Mouse (Mus musculus): ENCODE results near the gene Osbpl8. TPM values are rescaled to one million over a fixed set of nuclear protein-coding genes. Genes with fewer than 3 reads are reported as not detected.

Osbpl8 gene
- total and polyA plus RNA-seq, 3 experiments, result 12.9 to 26.4 (median 23.4) TPM

DNA sequence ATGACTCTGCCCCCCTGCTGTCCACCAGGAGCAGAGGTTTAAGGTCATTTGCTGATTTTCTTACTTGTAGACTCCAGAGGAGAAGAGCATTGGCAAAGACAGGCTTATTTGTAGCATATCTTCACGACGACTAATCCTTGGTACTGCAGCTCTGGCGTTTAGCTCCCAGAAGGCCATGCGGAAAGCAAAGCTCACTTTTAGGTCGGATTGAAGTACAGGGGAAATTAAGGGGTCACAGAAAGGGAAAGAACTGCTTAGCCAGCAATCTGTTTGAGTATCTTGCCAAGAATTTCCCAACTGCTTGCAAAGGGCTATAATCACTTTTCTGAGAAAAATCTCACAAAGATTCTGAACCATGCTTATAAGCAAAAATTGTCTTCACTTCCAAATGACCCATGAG, 14.8 kb upstream of the Osbpl8 start:
- Histone ChIP-seq H3K27me3 (replicated peaks) (no peaks in the 10 kb centered on the region), H3K4me1 (ENCODE audit: control insufficient read depth in 1 of 2, insufficient read depth in 2 of 2) (peaks cover 5 to 9% of the 10 kb centered on the region in 2 experiments), H3K27ac (ENCODE audit: insufficient read depth, low read depth) (no peak overlapping the region), H3K9me3 (replicated peaks; ENCODE audit: low read length) (peaks cover 8% of the 10 kb centered on the region), H3K4me3 (replicated peaks in 1 of 3; ENCODE audit: low read depth in 2 of 3, low read length in 2 of 3, poor library complexity in 1 of 3) (no peak overlapping the region), H3K9ac (ENCODE audit: insufficient read depth, low read depth) (no peak overlapping the region), H3K4me2 (ENCODE audit: insufficient read depth, low read depth, poor library complexity, severe bottlenecking) (no peak overlapping the region), H3K36me3 (replicated peaks in 1 of 2; ENCODE audit: control insufficient read depth in 1 of 2, insufficient read depth in 1 of 2, low read length in 1 of 2) (no peaks in the 10 kb centered on the region), H3K79me2 (replicated peaks; ENCODE audit: control insufficient read depth, extremely low read depth, insufficient read depth, poor library complexity, severe bottlenecking) (no peaks in the 10 kb centered on the region)
- no peak for TF ChIP-seq CHD1 (IDR thresholded peaks at IDR 0.05; ENCODE audit: low read depth, low read length)
- TF ChIP-seq UBTF (IDR thresholded peaks at IDR 0.05; ENCODE audit: low read depth, low read length), result no peak
- TF ChIP-seq GABPA (IDR thresholded peaks at IDR 0.05; ENCODE audit: insufficient replicate concordance, low read depth, low read length), result no peak
- TF ChIP-seq TCF12 (IDR thresholded peaks at IDR 0.05; ENCODE audit: low read depth, low read length), result no peak
- TF ChIP-seq ZC3H11A (IDR thresholded peaks at IDR 0.05; ENCODE audit: low read depth, low read length), result no peak
- no peak for TF ChIP-seq SMC3 (IDR thresholded peaks at IDR 0.05; ENCODE audit: low read depth, low read length)
- TF ChIP-seq PAX5 (IDR thresholded peaks at IDR 0.05; ENCODE audit: low read length), result no peak
- no peak for TF ChIP-seq MAFK (IDR thresholded peaks at IDR 0.05; ENCODE audit: insufficient replicate concordance, low read length)
- no peak for TF ChIP-seq NELFE (IDR thresholded peaks at IDR 0.05; ENCODE audit: low read depth, low read length)
- TF ChIP-seq ETS1 (conservative IDR thresholded peaks at IDR 0.05; ENCODE audit: low read depth, low read length), result no peak
- TF ChIP-seq MAZ (IDR thresholded peaks at IDR 0.05; ENCODE audit: low read depth, low read length), result no peak
- TF ChIP-seq JUN (IDR thresholded peaks at IDR 0.05; ENCODE audit: insufficient read depth, low read depth, low read length), result no peak
- TF ChIP-seq ZKSCAN1 (IDR thresholded peaks at IDR 0.05; ENCODE audit: borderline replicate concordance, low read depth, low read length), result no peak
- TF ChIP-seq MEF2A (IDR thresholded peaks at IDR 0.05; ENCODE audit: borderline replicate concordance, low read depth, low read length), result no peak
- no peak for TF ChIP-seq ELF1 (IDR thresholded peaks at IDR 0.05; ENCODE audit: low read depth, low read length)
- dilution Hi-C loops (cut with MboI; ENCODE audit: extremely low pct_ligation_motif_present, extremely low pct_unique_long_range_greater_than_20kb, low sequenced_read_pairs), result no loop called here
- in situ Hi-C loops (cut with MboI; ENCODE audit: low pct_ligation_motif_present, low pct_unique_long_range_greater_than_20kb, low sequenced_read_pairs), result no loop called here
- no peak for DNase-seq (ENCODE audit: extremely low read depth)

DNA sequence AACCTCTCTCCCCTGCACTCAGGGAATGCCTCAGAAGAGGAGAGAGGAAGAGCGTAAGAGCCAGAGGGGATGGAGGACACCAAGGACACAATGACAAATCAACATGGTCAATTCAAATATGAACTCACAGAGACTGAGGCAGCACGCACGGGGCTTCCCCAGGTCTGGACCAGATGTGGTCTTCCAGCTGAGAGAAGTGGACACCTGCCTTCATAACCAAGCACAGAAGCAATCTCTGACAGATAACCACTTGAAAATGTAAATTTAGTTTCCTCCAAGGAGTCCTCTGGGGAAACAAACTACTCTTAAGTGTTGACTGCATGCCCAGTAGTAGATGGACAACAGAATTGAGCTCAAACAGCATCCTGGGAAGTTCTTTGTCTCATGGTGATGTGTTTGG, 9.5 kb upstream of the Osbpl8 start:
- in situ Hi-C loops (cut with MboI; ENCODE audit: low pct_ligation_motif_present, low pct_unique_long_range_greater_than_20kb, low sequenced_read_pairs), result no loop called here
- Histone ChIP-seq H3K9ac (ENCODE audit: insufficient read depth, low read depth) (0 out of 2 replicates have a peak overlapping the region, but pooled peaks have one; percentile 24), H3K4me3 (replicated peaks in 1 of 3; ENCODE audit: low read depth in 2 of 3, low read length in 2 of 3, poor library complexity in 1 of 3) (no peak overlapping the region), H3K4me1 (ENCODE audit: control insufficient read depth in 1 of 2, insufficient read depth in 2 of 2) (peaks cover 20 to 40% of the 10 kb centered on the region in 2 experiments), H3K36me3 (replicated peaks in 1 of 2; ENCODE audit: control insufficient read depth in 1 of 2, insufficient read depth in 1 of 2, low read length in 1 of 2) (no peaks in the 10 kb centered on the region), H3K27ac (ENCODE audit: insufficient read depth, low read depth) (peak overlapping the region; percentile 75), H3K79me2 (replicated peaks; ENCODE audit: control insufficient read depth, extremely low read depth, insufficient read depth, poor library complexity, severe bottlenecking) (no peaks in the 10 kb centered on the region), H3K27me3 (replicated peaks) (no peaks in the 10 kb centered on the region), H3K4me2 (ENCODE audit: insufficient read depth, low read depth, poor library complexity, severe bottlenecking) (peak overlapping the region; percentile 70), H3K9me3 (replicated peaks; ENCODE audit: low read length) (peaks cover 8% of the 10 kb centered on the region)
- DNase-seq (ENCODE audit: extremely low read depth), result peak; percentile 76
- dilution Hi-C loops (cut with MboI; ENCODE audit: extremely low pct_ligation_motif_present, extremely low pct_unique_long_range_greater_than_20kb, low sequenced_read_pairs), result no loop called here
- TF ChIP-seq ZC3H11A (IDR thresholded peaks at IDR 0.05; ENCODE audit: low read depth, low read length) (no peak), ELF1 (IDR thresholded peaks at IDR 0.05; ENCODE audit: low read depth, low read length) (peak; percentile 42; the same call in 1 of the 2 replicates), MAZ (IDR thresholded peaks at IDR 0.05; ENCODE audit: low read depth, low read length) (peak; percentile 63; the same call in 1 of the 2 replicates), SMC3 (IDR thresholded peaks at IDR 0.05; ENCODE audit: low read depth, low read length) (peak; percentile 13; the same call in 1 of the 2 replicates), POLR2AphosphoS2 (IDR thresholded peaks at IDR 0.05; ENCODE audit: low read depth, low read length) (no peak), POLR2A (IDR thresholded peaks at IDR 0.05; ENCODE audit: low read depth, low read length) (no peak), RCOR1 (conservative IDR thresholded peaks at IDR 0.05; ENCODE audit: low read depth, low read length) (peak; percentile 73; the same call in 1 of the 2 replicates), PAX5 (IDR thresholded peaks at IDR 0.05; ENCODE audit: low read length) (no peak), JUN (IDR thresholded peaks at IDR 0.05; ENCODE audit: insufficient read depth, low read depth, low read length) (no peak), MEF2A (IDR thresholded peaks at IDR 0.05; ENCODE audit: borderline replicate concordance, low read depth, low read length) (peak; percentile 73), EP300 (IDR thresholded peaks at IDR 0.05; ENCODE audit: low read length) (peak; percentile 91), CHD2 (IDR thresholded peaks at IDR 0.05; ENCODE audit: low read length) (peak; percentile 56; the same call in 1 of the 2 replicates), CHD1 (IDR thresholded peaks at IDR 0.05; ENCODE audit: low read depth, low read length) (0 out of 2 replicates have a peak, but pooled peaks have one; percentile 32), ETS1 (conservative IDR thresholded peaks at IDR 0.05; ENCODE audit: low read depth, low read length) (peak; percentile 96), SIN3A (IDR thresholded peaks at IDR 0.05; ENCODE audit: low read length) (peak; percentile 83), MAX (IDR thresholded peaks at IDR 0.05; ENCODE audit: low read length) (no peak; the same call in 1 of the 2 replicates), USF1 (IDR thresholded peaks at IDR 0.05; ENCODE audit: low read depth, low read length) (no peak), MYC (IDR thresholded peaks at IDR 0.05; ENCODE audit: low read depth, low read length) (peak; percentile 71), MXI1 (IDR thresholded peaks at IDR 0.05; ENCODE audit: low read depth, low read length) (0 out of 2 replicates have a peak, but pooled peaks have one; percentile 37), JUND (conservative IDR thresholded peaks at IDR 0.05; ENCODE audit: low read depth, low read length) (peak; percentile 72), UBTF (IDR thresholded peaks at IDR 0.05; ENCODE audit: low read depth, low read length) (no peak), RAD21 (IDR thresholded peaks at IDR 0.05; ENCODE audit: low read depth, low read length) (no peak; the same call in 1 of the 2 replicates), E2F4 (IDR thresholded peaks at IDR 0.05; ENCODE audit: insufficient replicate concordance, low read depth, low read length) (0 out of 2 replicates have a peak, but pooled peaks have one; percentile 32), ZNF384 (IDR thresholded peaks at IDR 0.05; ENCODE audit: low read depth, low read length) (no peak; the same call in 1 of the 2 replicates), USF2 (conservative IDR thresholded peaks at IDR 0.05; ENCODE audit: low read depth, low read length) (no peak)

Measured in CH12.LX (cell line).